Mouse (Mus musculus) C2C12 (cell line): ENCODE data around the gene Gm28539.

ENCODE experiments used
- CEBPB ChIP-seq: IDR thresholded peaks from one replicate; pipeline ENCODE4 v1.6.1; 2011; ENCODE audit warnings: low read depth, mild to moderate bottlenecking, control low read depth, moderate library complexity
- CTCF ChIP-seq: IDR thresholded peaks from one replicate; pipeline ENCODE4 v1.5.1; 2011; ENCODE audit not compliant: control insufficient read depth, insufficient read depth, insufficient read length
- FOSL1 ChIP-seq: IDR thresholded peaks from one replicate; pipeline ENCODE4 v1.8.0; 2011; ENCODE audit warnings: mild to moderate bottlenecking, low read length; ENCODE audit not compliant: poor library complexity, insufficient read depth, severe bottlenecking
- MAX ChIP-seq: IDR thresholded peaks from one replicate; pipeline ENCODE4 v1.6.1; 2011; ENCODE audit warnings: mild to moderate bottlenecking, control low read depth
- MYOD1 ChIP-seq: IDR thresholded peaks from one replicate; pipeline ENCODE4 v1.6.1; 2011; ENCODE audit warnings: low read depth; ENCODE audit not compliant: control insufficient read depth, insufficient read length
- MYOG ChIP-seq: IDR thresholded peaks from one replicate; pipeline ENCODE4 v1.6.1; 2011; ENCODE audit not compliant: control insufficient read depth, insufficient read length; ENCODE audit errors: extremely low read depth
- USF1 ChIP-seq: IDR thresholded peaks from one replicate; pipeline ENCODE4 v1.6.1; 2011; ENCODE audit warnings: low read depth, mild to moderate bottlenecking, control low read depth, moderate library complexity

GRCm38 (mm10) chr16:18895249-18895648 lies 58.9 kb downstream of the Gm28539 start:
- TF ChIP-seq CTCF (no peak), MAX (no peak), MYOG (no peak), MYOD1 (no peak), CEBPB (no peak), USF1 (no peak), FOSL1 (no peak)
